Mouse (Mus musculus) heart, embryonic 13.5 days (tissue): ENCODE measurements around the gene Abca7. TPM values are rescaled to one million over a fixed set of nuclear protein-coding genes. Genes with fewer than 3 reads are reported as not detected.
"Not testable (repeated sequence)": the region's sequence is repeated elsewhere in the genome, so short reads cannot be mapped to it uniquely, and the experiment has no call there.

Experiments
- ATAC-seq: fragments of 200-750 bp; cut with Nextera tagmentation; 2 replicates; pipeline ENCODE4 v1.8.0; 2017; ENCODE audit warnings: moderate TSS enrichment; ENCODE audit not compliant: insufficient number of reproducible peaks, low FRiP score, low TSS enrichment; ENCODE audit errors: extremely low read depth
- H3K27ac ChIP-seq: fragments of 300-500 bp; sonication (generic); replicated peaks from 2 replicates; pipeline ENCODE4 v1.5.1; 2015; ENCODE audit warnings: moderate library complexity, mild to moderate bottlenecking, inconsistent platforms
- H3K27me3 ChIP-seq: fragments of 300-500 bp; sonication (generic); replicated peaks from 2 replicates; pipeline ENCODE4 v1.6.1; 2015; ENCODE audit warnings: mild to moderate bottlenecking, inconsistent platforms
- H3K36me3 ChIP-seq: fragments of 300-500 bp; sonication (generic); 2 replicates; pipeline ENCODE4 v1.6.1; 2015; ENCODE audit warnings: mild to moderate bottlenecking, inconsistent platforms
- H3K4me1 ChIP-seq: fragments of 300-500 bp; sonication (generic); 2 replicates; pipeline ENCODE4 v1.6.1; 2015; ENCODE audit warnings: inconsistent platforms
- H3K4me2 ChIP-seq: fragments of 300-500 bp; sonication (generic); 2 replicates; pipeline ENCODE4 v1.6.1; 2015; ENCODE audit warnings: inconsistent platforms, mild to moderate bottlenecking, moderate library complexity
- H3K4me3 ChIP-seq: fragments of 300-500 bp; sonication (generic); 2 replicates; pipeline ENCODE4 v1.5.1; 2015; ENCODE audit warnings: moderate library complexity, mild to moderate bottlenecking, inconsistent platforms
- H3K9ac ChIP-seq: fragments of 300-500 bp; sonication (generic); 2 replicates; pipeline ENCODE4 v1.6.1; 2015; ENCODE audit warnings: inconsistent platforms, mild to moderate bottlenecking, moderate library complexity
- H3K9me3 ChIP-seq: fragments of 300-500 bp; sonication (generic); 2 replicates; pipeline ENCODE4 v1.6.1; 2016; ENCODE audit warnings: inconsistent platforms
- WGBS: fragments of 180-500 bp; shearing (Covaris S2); methylation state at CpG from one replicate; pipeline ENCODE4 v1.1.7; 2015; ENCODE audit warnings: mixed read lengths; 5-methylcytosine and 5-hydroxymethylcytosine counted together
- polyA plus RNA-seq: library from polyadenylated mRNA; unstranded; fragments of >200 nt; fragmentation: Nextera tagmentation; extraction: Ambion mirVana; gene quantifications from 2 replicates; pipeline ENCODE4 v1.2.1, GENCODE M21; 2015

The Abca7 gene
- polyA plus RNA-seq, 1 experiment from 2014 or later = 2.6 TPM

GRCm38 (mm10) chr10:80048834-80049233, 52.5 kb downstream of the Abca7 start:
- WGBS = 39% methylated on average over 3 of the region's 3 CpGs
- Histone ChIP-seq H3K4me3 (no peak overlapping the region), H3K36me3 (no peaks in the 10 kb centered on the region), H3K27ac (peak overlapping the region; percentile 46), H3K27me3 (no peaks in the 10 kb centered on the region), H3K9ac (no peak overlapping the region), H3K4me1 (peaks cover 53% of the 10 kb centered on the region), H3K4me2 (no peak overlapping the region), H3K9me3 (no peaks in the 10 kb centered on the region)
- ATAC-seq = no peak

- no peaks in the 10 kb centered on the region for H3K27me3 ChIP-seq
- peaks cover 61% of the 10 kb centered on the region for H3K4me1 ChIP-seq
- peak overlapping the region; percentile 78 for H3K27ac ChIP-seq
- peaks cover 2% of the 10 kb centered on the region; the same call in 1 of the 2 replicates for H3K36me3 ChIP-seq
- no peak overlapping the region for H3K4me3 ChIP-seq
- H3K4me2 ChIP-seq = no peak overlapping the region
- WGBS = 42% methylated on average over 6 of the region's 6 CpGs
- H3K9ac ChIP-seq = peak overlapping the region; percentile 58; the same call in 1 of the 2 replicates
- no peak for ATAC-seq
- H3K9me3 ChIP-seq = no peaks in the 10 kb centered on the region
Measured at GRCm38 (mm10) chr10:80050244-80050643, 54.0 kb downstream of the Abca7 start.

DNA sequence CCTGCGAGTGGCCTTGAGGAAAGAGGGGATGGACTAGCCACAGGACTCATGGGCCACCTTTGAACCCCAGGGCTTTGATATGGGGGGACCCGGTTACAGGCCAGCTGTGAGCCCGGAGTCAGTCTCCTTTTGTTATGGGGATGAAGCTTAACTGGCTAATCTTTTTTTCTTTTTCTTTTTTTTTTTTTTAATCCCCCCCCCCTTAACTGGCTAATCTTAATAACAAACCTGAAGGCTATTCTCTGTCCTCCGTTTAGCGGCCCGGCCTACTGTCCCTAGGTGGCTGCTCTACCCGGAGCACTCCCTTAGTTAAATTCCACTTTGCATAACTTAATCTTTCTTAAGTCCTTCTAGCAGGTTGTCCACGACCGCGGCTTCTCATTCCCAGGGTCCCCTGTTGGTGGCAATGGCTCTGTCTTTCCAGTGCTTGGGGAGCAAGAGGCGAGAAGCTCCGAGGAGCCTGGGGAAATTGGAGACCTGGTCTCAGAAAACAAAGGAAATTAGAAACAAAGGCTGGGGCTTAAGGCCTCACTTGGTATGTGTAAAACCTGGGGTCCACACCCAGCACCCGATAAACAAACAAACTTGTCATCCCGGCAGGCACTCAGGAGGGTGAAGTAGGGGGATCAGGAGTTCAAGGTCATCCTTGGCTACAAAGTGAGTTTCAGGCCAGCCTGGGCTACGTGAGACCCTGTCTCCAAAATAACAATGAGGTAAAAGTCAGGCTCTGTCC, 54.8 kb downstream of the Abca7 start:
- H3K9ac ChIP-seq = peak overlapping the region; percentile 58
- no peaks in the 10 kb centered on the region for H3K9me3 ChIP-seq
- H3K4me3 ChIP-seq = no peak overlapping the region
- H3K27ac ChIP-seq = peak overlapping the region; percentile 78
- ATAC-seq = no peak
- H3K4me2 ChIP-seq = no peak overlapping the region
- no peaks in the 10 kb centered on the region for H3K27me3 ChIP-seq
- peaks cover 10% of the 10 kb centered on the region for H3K36me3 ChIP-seq
- H3K4me1 ChIP-seq = peaks cover 69% of the 10 kb centered on the region
- 40% methylated on average over 15 of the region's 15 CpGs for WGBS

DNA sequence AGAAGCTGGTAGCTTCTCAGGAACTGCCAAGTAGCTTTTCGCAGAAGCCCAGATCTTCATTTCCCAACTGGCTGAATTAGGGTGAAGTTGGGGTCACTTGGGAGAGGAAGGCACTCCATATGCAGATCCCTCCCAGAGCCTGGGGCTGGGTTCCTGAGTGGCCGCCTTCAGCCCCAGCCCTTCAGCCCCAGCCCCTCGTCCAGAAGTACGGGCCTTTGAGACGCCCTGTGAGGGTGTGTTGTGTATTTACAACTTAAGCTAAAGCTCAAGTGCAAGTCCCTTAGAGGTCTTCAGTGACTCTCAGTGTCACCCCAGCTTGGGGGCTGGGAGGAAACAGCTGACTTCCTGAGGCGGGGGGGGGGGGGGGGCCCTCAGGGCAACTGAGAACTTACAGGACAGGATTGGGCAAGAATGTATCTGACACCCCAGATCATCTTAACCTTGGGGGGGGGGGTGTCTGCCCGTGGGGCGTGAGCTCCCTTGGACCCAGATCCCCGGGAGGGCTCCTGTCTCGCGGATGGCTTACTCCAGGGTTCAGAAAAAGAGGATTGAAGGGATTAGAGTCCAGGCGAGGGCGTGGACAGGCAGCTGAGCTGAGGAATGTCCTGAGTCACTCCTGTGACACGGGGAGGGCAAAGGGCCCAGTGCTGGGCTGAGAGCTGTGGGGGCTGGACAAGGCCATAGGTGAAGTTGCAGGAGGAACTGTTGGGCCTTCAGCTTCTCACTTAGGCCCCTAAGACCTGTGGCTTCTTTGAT, 55.5 kb downstream of the Abca7 start:
- peaks cover 69% of the 10 kb centered on the region for H3K4me1 ChIP-seq
- 26% methylated on average over 14 of the region's 14 CpGs for WGBS

GRCm38 (mm10) chr10:80052374-80052764, 56.1 kb downstream of the Abca7 start:
- WGBS = 77% methylated on average over 5 of the region's 5 CpGs
- peaks cover 22% of the 10 kb centered on the region for H3K36me3 ChIP-seq
- peak overlapping the region; percentile 72 for H3K9ac ChIP-seq
- no peaks in the 10 kb centered on the region for H3K9me3 ChIP-seq
- peak overlapping the region; percentile 67 for H3K4me2 ChIP-seq
- H3K27ac ChIP-seq = peak overlapping the region; percentile 78
- H3K27me3 ChIP-seq = no peaks in the 10 kb centered on the region
- no peak for ATAC-seq
- peaks cover 69% of the 10 kb centered on the region for H3K4me1 ChIP-seq
- no peak overlapping the region for H3K4me3 ChIP-seq

More for the DNA sequence above, 55.5 kb downstream of the Abca7 start:
- Histone ChIP-seq H3K9me3 (no peaks in the 10 kb centered on the region), H3K36me3 (peaks cover 16% of the 10 kb centered on the region), H3K4me3 (no peak overlapping the region), H3K9ac (peak overlapping the region; percentile 72), H3K27ac (peak overlapping the region; percentile 78), H3K4me2 (peak overlapping the region; percentile 67), H3K27me3 (no peaks in the 10 kb centered on the region)
- ATAC-seq = no peak

DNA sequence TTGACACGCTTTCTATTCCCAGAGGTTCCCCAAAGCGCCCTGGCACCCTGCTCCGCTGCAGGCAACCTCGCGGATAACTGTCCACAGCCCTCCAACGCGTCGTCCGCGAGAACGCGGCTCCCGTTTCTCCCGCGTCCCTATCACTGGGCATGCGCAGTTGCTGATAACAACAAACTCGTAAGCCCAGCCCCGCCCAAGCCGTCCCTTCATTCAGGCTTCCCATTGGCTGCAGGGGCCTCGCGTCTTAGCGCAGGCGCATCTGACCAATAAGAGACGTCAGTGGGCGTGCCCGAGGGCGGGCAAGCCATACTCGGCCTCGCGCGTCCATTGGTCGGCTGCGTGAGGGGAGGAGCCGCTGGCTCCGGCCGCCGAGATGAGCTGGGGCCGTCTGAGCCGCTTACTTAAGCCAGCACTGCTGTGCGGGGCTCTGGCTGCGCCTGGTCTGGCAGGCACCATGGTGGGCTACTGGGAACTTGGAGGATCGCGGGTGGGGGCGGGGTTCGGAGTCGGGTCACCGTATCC, 57.0 kb downstream of the Abca7 start:
- Histone ChIP-seq H3K36me3 (peaks cover 31% of the 10 kb centered on the region), H3K9me3 (no peaks in the 10 kb centered on the region), H3K27me3 (no peaks in the 10 kb centered on the region), H3K4me3 (peak overlapping the region; percentile 94), H3K4me2 (peak overlapping the region; percentile 91), H3K9ac (peak overlapping the region; percentile 99), H3K27ac (peak overlapping the region; percentile 99), H3K4me1 (peaks cover 60% of the 10 kb centered on the region)
- under 1% methylated on average over 47 of the region's 47 CpGs for WGBS
- peak; percentile 94 for ATAC-seq

DNA sequence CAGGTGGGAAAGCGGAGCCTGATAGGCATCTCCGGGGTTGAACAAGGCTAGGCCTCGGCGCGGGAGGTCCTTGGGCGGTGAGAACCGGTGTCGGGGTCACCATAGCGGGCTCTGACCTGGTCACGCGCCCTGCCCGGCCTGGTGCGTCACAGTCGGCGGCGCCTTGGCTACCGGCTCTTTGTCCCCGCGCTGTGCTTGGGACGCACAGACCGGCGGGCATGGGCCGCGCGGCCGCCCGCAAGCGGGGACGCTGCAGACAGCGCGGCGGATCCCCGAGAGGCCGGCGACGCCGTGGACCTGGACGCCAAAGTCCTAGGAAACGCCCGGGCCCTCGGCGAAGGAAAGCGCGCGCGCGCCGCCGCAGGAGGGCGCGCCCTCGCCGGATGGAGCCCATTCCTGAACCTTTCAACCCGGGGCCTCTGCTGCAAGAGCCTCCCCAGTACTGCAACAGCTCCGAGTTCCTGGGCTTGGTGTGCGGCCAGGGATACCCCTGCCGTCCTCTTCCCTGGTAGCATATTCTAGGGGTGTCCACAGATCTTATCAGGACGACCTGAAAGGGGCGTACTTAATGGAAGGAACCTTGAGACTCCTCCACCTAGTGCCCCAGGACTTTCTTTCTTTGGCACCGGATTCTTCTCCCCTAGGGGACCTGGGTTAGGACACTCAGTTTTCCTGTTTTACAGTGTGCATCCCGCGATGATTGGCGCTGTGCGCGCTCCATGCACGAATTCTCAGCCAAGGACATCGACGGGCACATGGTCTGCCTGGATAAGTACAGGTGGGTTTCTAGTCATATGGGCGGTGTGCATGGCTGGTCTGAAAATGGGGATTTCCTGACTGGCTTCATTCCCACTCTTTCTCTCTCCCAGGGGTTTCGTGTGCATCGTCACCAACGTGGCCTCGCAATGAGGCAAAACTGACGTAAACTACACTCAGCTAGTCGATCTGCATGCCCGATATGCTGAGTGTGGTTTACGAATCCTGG, 57.8 kb downstream of the Abca7 start:
- Histone ChIP-seq H3K4me1 (peaks cover 52% of the 10 kb centered on the region), H3K36me3 (peaks cover 39% of the 10 kb centered on the region), H3K4me3 (peak overlapping the region; percentile 94), H3K9me3 (no peaks in the 10 kb centered on the region), H3K9ac (peak overlapping the region; percentile 99), H3K27me3 (no peaks in the 10 kb centered on the region), H3K4me2 (peak overlapping the region; percentile 91), H3K27ac (peak overlapping the region; percentile 99)
- peak; percentile 39 for ATAC-seq
- WGBS = under 1% methylated on average over 77 of the region's 77 CpGs

DNA sequence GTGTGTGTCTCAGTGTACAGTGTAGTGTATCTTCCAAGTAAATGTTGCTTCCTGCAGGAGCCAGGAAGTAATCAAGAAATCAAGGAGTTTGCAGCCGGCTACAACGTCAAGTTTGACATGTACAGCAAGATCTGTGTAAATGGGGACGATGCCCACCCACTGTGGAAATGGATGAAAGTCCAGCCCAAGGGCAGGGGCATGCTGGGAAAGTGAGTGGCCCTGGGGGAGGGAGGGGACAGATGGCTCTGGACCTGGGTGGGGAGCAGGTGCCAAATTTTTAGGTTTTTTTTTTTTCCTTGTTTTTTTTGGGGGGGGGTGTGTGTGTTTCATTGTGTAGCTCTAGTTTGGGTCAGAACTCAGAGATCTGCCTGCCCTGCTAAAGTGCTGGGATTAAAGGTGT, 58.6 kb downstream of the Abca7 start:
- peaks cover 45% of the 10 kb centered on the region for H3K4me1 ChIP-seq
- H3K9me3 ChIP-seq, ATAC-seq, H3K27me3 ChIP-seq: not testable (repeated sequence)
- H3K27ac ChIP-seq = peak overlapping the region; percentile 99
- H3K4me2 ChIP-seq = peak overlapping the region; percentile 91
- H3K36me3 ChIP-seq = peaks cover 47% of the 10 kb centered on the region
- 14% methylated on average over 3 of the region's 3 CpGs for WGBS
- H3K9ac ChIP-seq = peak overlapping the region; percentile 99
- peak overlapping the region; percentile 94 for H3K4me3 ChIP-seq

DNA sequence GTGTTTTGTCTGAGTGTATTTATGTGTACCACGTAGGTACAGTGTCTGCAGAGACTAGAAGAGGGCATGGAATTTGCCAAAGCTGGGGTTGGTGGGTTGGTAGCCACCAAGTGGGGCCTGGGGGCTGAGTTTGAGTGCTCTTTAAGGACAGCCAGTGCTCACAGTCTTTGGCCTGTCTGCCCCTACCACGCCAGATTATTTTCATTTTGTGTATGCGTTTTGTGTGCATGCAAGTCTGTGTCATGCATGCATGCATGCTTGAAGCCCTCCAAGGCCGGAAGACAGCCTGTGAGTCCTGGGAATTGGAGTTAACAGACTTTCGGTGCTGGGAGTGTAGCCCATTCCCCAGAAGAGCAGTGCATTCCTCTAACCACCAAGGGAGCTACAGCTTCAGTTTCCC, 59.1 kb downstream of the Abca7 start:
- H3K4me1 ChIP-seq = peaks cover 41% of the 10 kb centered on the region
- 72% methylated on average over 5 of the region's 5 CpGs for WGBS
- no peaks in the 10 kb centered on the region for H3K9me3 ChIP-seq
- H3K27ac ChIP-seq = no peak overlapping the region
- H3K36me3 ChIP-seq = peaks cover 52% of the 10 kb centered on the region
- H3K27me3 ChIP-seq = no peaks in the 10 kb centered on the region
- peak overlapping the region; percentile 94 for H3K4me3 ChIP-seq
- ATAC-seq = no peak
- peak overlapping the region; percentile 99 for H3K9ac ChIP-seq
- H3K4me2 ChIP-seq = peak overlapping the region; percentile 91

- Histone ChIP-seq H3K36me3 (peaks cover 57% of the 10 kb centered on the region), H3K4me1 (peaks cover 36% of the 10 kb centered on the region), H3K9ac (peak overlapping the region; percentile 99), H3K27ac (no peak overlapping the region), H3K27me3 (no peaks in the 10 kb centered on the region), H3K4me3 (peak overlapping the region; percentile 94; the same call in 1 of the 2 replicates), H3K9me3 (no peaks in the 10 kb centered on the region), H3K4me2 (peak overlapping the region; percentile 91)
- no peak for ATAC-seq
- WGBS = 51% methylated on average over 9 of the region's 10 CpGs
Measured at GRCm38 (mm10) chr10:80055891-80056290, 59.6 kb downstream of the Abca7 start.
